8 mouse cellular contexts compared by ENCODE assay signal in the genomic region with DNA sequence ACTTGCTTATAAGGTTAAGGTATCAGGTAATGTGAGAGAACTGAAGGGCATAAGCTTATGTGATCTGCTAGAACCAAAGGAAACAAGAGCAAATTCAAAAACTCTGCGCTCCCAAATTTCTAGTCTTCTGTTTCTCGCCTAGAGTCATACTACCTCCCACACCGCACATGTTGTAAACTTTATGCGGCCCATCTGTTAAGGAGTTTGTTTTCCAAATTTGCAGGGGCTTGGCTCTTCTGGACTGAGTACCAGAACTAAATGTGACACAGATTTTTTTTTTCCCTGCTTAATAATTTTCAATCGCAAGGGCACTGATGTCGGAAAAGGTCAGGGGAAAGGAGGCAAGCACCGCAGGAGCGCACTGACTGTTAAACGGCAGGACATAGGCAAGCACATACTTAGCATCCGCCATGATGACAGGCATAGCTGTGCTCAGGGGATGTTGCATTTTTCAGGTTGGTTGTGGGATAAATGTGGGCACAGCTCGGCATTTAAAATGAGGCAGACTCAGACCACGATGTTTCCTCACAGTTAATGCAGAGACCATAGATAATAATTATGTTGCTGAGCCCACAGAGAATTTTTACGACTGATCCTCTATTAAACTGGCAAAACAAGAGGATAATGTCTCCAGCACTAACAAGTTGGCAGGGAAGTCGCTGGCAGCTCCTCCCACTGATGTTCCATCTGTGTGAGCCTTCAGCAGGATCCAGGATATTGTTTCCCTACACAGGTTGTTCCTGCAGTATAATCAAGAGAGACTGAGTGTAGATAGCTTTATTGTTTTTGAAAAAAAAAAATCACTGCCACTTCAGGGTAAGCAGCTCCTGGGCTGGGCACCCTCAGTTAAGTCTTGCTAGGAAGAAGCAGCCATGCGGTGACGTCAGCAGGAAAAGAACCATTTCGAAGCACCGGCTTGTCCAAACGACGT.
DNase-seq lines count a peak whose midpoint lies in the region; ATAC-seq and TF ChIP-seq lines count a peak whose summit lies in the region.

No protein-coding gene starts in this region.

- H3K36me3 ChIP-seq in hindbrain, embryonic 16.5 days (ENCODE audit: control insufficient read depth, insufficient read depth, low read length) = no peaks in the 10 kb centered on the region
- H3K36me3 ChIP-seq in hindbrain, embryonic 13.5 days = no peaks in the 10 kb centered on the region
- H3K36me3 ChIP-seq in limb, embryonic 14.5 days (ENCODE audit: control insufficient read depth, insufficient read depth, low read length) = no peaks in the 10 kb centered on the region

- H3K4me2 ChIP-seq in hindbrain, embryonic 16.5 days (ENCODE audit: low read length) = no peak overlapping the region
- no peak overlapping the region for H3K4me2 ChIP-seq in hindbrain, embryonic 13.5 days
- peak overlapping the region; percentile 31 for H3K4me2 ChIP-seq in limb, embryonic 14.5 days (replicated peaks; ENCODE audit: low read depth, low read length, severe bottlenecking)

- no peaks in the 10 kb centered on the region for H3K27me3 ChIP-seq in hindbrain, embryonic 16.5 days (replicated peaks; ENCODE audit: control insufficient read depth, insufficient read depth, low read length)
- no peaks in the 10 kb centered on the region for H3K27me3 ChIP-seq in hindbrain, embryonic 13.5 days
- H3K27me3 ChIP-seq in limb, embryonic 14.5 days (ENCODE audit: control insufficient read depth, insufficient read depth, low read length) = no peaks in the 10 kb centered on the region

- DNase-seq in cerebellum, postnatal 10 days = peak; percentile 85 to 86
- peak; percentile 11 to 14 for DNase-seq in gastrocnemius, postnatal 36 days
- DNase-seq in limb, embryonic 14.5 days (ENCODE audit: low spot score) = no peak
- DNase-seq in Muller cell, postnatal 12 days (ENCODE audit: inconsistent ontology term) = no peak
- DNase-seq in MN1 (ENCODE audit: low spot score) = no peak
- DNase-seq in adrenal gland, adult (ENCODE audit: inconsistent age in 2 of 2, low spot score in 1 of 2) = no peak

- no peaks in the 10 kb centered on the region for H3K9me3 ChIP-seq in hindbrain, embryonic 16.5 days (ENCODE audit: control insufficient read depth, low read length)
- H3K9me3 ChIP-seq in hindbrain, embryonic 13.5 days = 0 out of 2 replicates have a peak, but pooled peaks cover 2% of the 10 kb centered on the region
- H3K9me3 ChIP-seq in limb, embryonic 14.5 days (ENCODE audit: control insufficient read depth, low read length) = no peaks in the 10 kb centered on the region

- no peak overlapping the region for H3K4me3 ChIP-seq in hindbrain, embryonic 16.5 days (ENCODE audit: low read length)
- H3K4me3 ChIP-seq in hindbrain, embryonic 13.5 days = no peak overlapping the region
- no peak overlapping the region for H3K4me3 ChIP-seq in limb, embryonic 14.5 days (replicated peaks; ENCODE audit: low read length)

- intact Hi-C loops in gastrocnemius, postnatal 36 days (cut with DNase I) = no loop called here

- H3K27ac ChIP-seq in hindbrain, embryonic 16.5 days (ENCODE audit: low read depth, low read length) = 0 out of 2 replicates have a peak overlapping the region, but pooled peaks have one; percentile 48
- no peak overlapping the region for H3K27ac ChIP-seq in hindbrain, embryonic 13.5 days
- no peak overlapping the region for H3K27ac ChIP-seq in limb, embryonic 14.5 days (replicated peaks; ENCODE audit: low read depth, low read length)

- peak; percentile 83 for ATAC-seq in hindbrain, embryonic 16.5 days
- no peak for ATAC-seq in hindbrain, embryonic 13.5 days (ENCODE audit: low FRiP score)
- peak; percentile 23; the same call in 1 of the 2 replicates for ATAC-seq in limb, embryonic 14.5 days (ENCODE audit: low FRiP score, low read depth)

- no peak for TF ChIP-seq POLR2A in limb, embryonic 14.5 days (IDR thresholded peaks at IDR 0.05; ENCODE audit: borderline replicate concordance, extremely low read depth, insufficient read depth, insufficient read length)

- H3K4me1 ChIP-seq in hindbrain, embryonic 16.5 days (ENCODE audit: control insufficient read depth, insufficient read depth, low read depth, low read length) = no peaks in the 10 kb centered on the region
- H3K4me1 ChIP-seq in hindbrain, embryonic 13.5 days (replicated peaks) = no peaks in the 10 kb centered on the region
- H3K4me1 ChIP-seq in limb, embryonic 14.5 days (ENCODE audit: control insufficient read depth, insufficient read depth, low read length) = peaks cover 13% of the 10 kb centered on the region

- 76% methylated on average over 20 of the region's 20 CpGs for WGBS in hindbrain, embryonic 16.5 days
- WGBS in hindbrain, embryonic 13.5 days = 83% methylated on average over 20 of the region's 20 CpGs
- 37% methylated on average over 20 of the region's 20 CpGs for WGBS in limb, embryonic 14.5 days

- H3K9ac ChIP-seq in hindbrain, embryonic 16.5 days (ENCODE audit: low read depth, low read length) = no peak overlapping the region
- H3K9ac ChIP-seq in hindbrain, embryonic 13.5 days = no peak overlapping the region
- H3K9ac ChIP-seq in limb, embryonic 14.5 days (ENCODE audit: low read depth, low read length, severe bottlenecking) = no peak overlapping the region

Comparison
In these comparisons a context has a peak if more than half of its experiments do, and no peak if none do; other contexts are left out.
1. DNase-seq: peak in cerebellum, postnatal 10 days (2 of 2) and gastrocnemius, postnatal 36 days (2 of 2); none in limb, embryonic 14.5 days (single experiment), Muller cell, postnatal 12 days (single experiment), MN1 (single experiment) and adrenal gland, adult (0 of 2).